Mouse (Mus musculus) bone marrow macrophage, adult 2 months (primary cell): ENCODE results near the gene Ndst2. TPM values are rescaled to one million over a fixed set of nuclear protein-coding genes. Genes with fewer than 3 reads are reported as not detected.

Source experiments
- H3K27ac ChIP-seq: 2 replicates; pipeline ENCODE4 v1.5.1; 2012; ENCODE audit warnings: low read depth, low read length; ENCODE audit not compliant: insufficient read depth
- H3K4me1 ChIP-seq: 2 replicates; pipeline ENCODE4 v1.6.1; 2012; ENCODE audit warnings: low read length; ENCODE audit not compliant: control insufficient read depth, insufficient read depth
- H3K4me3 ChIP-seq: 2 replicates; pipeline ENCODE4 v1.5.1; 2012; ENCODE audit warnings: mild to moderate bottlenecking, low read length, moderate library complexity; ENCODE audit not compliant: insufficient read depth
- CTCF ChIP-seq: IDR thresholded peaks from 2 replicates; pipeline ENCODE4 v1.5.1; 2012; ENCODE audit warnings: low read depth, mild to moderate bottlenecking, low read length, moderate library complexity
- POLR2A ChIP-seq: IDR thresholded peaks from 2 replicates; pipeline ENCODE4 v1.6.1; 2012; ENCODE audit warnings: mild to moderate bottlenecking, low read depth, low read length, borderline replicate concordance
- polyA plus RNA-seq: library from polyadenylated mRNA; stranded (reverse); fragments of >200 nt; gene quantifications from 2 replicates; pipeline ENCODE4 v1.2.4, GENCODE M21; 2012; ENCODE audit not compliant: missing spikeins, insufficient read depth, insufficient read length

The Ndst2 gene
- polyA plus RNA-seq, 1 experiment: 60.1 TPM

DNA sequence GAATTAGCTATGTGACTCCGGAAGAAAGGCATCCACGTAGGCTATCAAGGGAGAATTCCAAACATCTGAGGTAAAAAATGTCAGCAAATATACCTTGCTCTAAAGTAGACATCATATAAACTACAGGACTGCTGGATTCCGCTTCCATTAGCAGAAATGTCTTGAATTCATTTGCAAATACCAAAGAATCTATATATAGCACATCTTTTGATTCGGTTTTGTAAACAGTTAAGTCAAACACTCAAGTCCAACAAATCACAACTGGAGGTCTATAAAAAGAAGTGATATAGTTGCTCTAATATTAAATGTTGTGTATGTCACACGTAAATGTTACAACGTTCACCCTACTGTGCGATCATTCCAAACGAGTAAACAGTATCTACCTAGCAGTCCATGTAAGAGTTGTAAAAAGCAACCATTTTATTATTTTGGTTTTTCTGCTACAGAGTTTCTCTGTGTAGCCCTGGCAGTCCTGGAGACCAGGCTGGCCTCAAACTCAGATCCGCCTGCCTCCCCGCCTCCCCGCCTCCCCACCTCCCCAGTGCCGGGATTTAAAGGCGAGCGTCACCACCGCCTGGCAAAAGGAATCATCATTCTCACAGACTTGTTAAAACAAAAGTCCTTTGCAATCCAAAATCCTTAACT, 32.1 kb downstream of the Ndst2 start:
- peak overlapping the region; percentile 93 for H3K4me3 ChIP-seq
- peaks cover 26% of the 10 kb centered on the region for H3K4me1 ChIP-seq
- TF ChIP-seq CTCF: no peak
- TF ChIP-seq POLR2A: no peak
- peak overlapping the region; percentile 68 for H3K27ac ChIP-seq

DNA sequence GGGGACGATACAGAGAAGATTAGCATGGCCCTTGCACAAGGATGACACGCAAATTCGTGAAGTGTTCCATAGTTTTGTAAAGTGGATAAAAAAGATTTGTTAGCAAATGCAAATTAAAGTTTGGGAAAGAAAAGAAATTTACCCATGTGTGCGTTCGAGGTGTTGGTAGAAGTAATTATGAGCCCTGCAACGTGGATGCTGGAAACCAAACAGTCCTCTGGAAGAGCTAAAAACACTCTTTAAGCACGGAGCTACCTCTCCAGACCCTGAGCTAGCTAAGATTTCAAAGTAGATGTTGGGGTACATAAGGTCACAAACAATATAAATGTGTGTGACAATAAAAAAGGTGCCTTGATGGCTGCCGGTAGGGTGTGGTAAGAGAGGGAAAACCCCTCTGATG, 32.8 kb downstream of the Ndst2 start:
- H3K4me1 ChIP-seq: peaks cover 30% of the 10 kb centered on the region

DNA sequence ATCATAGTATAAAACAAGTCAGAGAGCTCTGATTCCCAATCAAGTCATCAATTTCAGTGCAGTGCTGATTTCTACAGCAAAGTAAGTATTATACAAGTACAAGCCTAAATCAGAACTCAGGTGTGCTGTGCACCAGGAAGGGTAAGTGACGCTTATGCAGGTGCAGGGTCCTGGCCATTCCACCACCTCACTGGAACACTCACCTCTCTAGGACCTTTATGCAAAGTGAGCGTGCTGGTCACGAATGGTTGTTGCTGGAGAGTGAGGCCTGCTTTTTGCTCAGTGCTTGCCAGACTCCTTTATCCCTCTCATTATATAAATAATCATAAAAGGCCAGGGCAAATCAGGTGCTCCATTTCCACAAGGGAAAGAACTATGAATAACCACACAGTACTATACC, 34.0 kb downstream of the Ndst2 start:
- H3K27ac ChIP-seq: no peak overlapping the region
- no peak overlapping the region for H3K4me3 ChIP-seq
- TF ChIP-seq CTCF: no peak
- no peak for TF ChIP-seq POLR2A
- peaks cover 36% of the 10 kb centered on the region for H3K4me1 ChIP-seq

More for the DNA sequence above, 32.8 kb downstream of the Ndst2 start:
- TF ChIP-seq CTCF: no peak
- TF ChIP-seq POLR2A: no peak
- Histone ChIP-seq H3K27ac (no peak overlapping the region), H3K4me3 (peak overlapping the region; percentile 93)

DNA sequence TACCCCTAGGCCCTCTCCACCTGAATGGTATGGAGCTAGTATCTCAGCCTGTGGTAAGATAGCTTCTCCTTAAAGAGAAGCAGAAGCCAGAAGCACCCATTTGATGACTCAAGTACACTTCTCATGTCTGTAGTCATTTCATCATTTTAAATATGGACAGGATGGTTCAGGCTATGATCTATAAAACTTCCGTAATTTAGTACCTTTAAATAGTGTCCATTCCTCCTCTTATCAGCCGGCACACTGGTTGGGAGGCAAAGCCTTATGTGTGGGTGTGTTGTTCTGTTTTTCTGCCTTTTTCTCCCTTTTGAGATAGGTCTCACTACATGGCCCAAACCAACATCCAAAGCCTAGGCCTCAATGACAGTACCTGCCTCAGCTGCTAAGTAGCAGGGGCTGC, 35.8 kb downstream of the Ndst2 start:
- Histone ChIP-seq H3K27ac (no peak overlapping the region), H3K4me3 (no peak overlapping the region), H3K4me1 (peaks cover 41% of the 10 kb centered on the region)
- TF ChIP-seq CTCF (no peak), POLR2A (no peak)

DNA sequence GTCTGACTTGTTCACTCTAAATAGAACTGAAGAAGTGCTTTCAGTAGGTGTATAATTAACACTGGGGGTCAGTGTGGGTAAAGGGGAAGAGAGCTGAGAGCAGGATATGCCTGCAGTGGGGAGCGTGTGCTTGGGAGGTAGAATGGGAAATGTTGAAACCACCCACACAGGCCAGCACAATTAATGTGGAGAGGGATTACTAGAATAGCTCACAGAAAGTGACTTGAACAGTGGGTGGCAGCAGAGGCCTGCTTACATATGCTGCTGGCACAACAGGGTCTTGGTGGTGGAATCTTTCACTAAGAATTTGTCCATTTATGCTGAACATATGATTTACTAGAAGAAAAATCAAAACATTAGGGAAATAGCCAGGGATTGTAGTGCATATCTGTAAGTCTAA, 37.4 kb downstream of the Ndst2 start:
- Histone ChIP-seq H3K4me3 (no peak overlapping the region), H3K4me1 (peaks cover 41% of the 10 kb centered on the region), H3K27ac (no peak overlapping the region)
- TF ChIP-seq CTCF (peak; percentile 33; the same call in 1 of the 2 replicates), POLR2A (no peak)

DNA sequence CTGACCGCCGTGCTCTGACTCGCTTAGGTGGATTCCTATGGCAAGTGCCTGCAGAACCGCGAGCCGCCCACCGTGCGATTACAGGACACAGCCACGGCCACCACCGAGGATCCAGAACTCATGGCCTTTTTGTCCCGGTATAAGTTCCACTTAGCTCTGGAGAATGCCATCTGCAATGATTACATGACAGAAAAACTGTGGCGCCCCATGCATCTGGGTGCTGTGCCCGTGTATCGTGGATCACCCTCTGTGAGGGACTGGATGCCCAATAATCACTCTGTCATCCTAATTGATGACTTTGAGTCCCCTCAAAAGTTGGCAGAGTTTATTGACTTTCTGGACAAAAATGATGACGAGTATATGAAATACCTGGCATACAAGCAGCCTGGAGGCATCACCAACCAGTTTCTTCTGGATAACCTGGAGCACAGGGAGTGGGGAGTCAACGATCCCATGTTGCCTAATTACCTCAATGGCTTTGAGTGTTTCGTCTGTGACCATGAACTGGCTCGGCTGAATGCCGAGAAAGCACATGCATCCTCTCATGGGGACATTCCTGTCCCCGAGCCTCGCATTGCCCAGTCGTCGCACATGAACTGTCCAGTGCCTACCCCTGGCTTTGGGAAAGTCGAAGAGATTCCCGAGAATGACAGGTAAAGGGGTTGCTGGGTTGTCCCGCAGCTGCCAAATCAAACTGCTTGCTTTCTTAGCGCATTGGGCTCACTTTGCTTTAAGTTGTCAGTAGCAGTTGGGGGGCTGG, 38.4 kb downstream of the Ndst2 start:
- Histone ChIP-seq H3K4me3 (peak overlapping the region; percentile 74), H3K27ac (no peak overlapping the region), H3K4me1 (peaks cover 35% of the 10 kb centered on the region)
- TF ChIP-seq POLR2A: no peak
- TF ChIP-seq CTCF: no peak

DNA sequence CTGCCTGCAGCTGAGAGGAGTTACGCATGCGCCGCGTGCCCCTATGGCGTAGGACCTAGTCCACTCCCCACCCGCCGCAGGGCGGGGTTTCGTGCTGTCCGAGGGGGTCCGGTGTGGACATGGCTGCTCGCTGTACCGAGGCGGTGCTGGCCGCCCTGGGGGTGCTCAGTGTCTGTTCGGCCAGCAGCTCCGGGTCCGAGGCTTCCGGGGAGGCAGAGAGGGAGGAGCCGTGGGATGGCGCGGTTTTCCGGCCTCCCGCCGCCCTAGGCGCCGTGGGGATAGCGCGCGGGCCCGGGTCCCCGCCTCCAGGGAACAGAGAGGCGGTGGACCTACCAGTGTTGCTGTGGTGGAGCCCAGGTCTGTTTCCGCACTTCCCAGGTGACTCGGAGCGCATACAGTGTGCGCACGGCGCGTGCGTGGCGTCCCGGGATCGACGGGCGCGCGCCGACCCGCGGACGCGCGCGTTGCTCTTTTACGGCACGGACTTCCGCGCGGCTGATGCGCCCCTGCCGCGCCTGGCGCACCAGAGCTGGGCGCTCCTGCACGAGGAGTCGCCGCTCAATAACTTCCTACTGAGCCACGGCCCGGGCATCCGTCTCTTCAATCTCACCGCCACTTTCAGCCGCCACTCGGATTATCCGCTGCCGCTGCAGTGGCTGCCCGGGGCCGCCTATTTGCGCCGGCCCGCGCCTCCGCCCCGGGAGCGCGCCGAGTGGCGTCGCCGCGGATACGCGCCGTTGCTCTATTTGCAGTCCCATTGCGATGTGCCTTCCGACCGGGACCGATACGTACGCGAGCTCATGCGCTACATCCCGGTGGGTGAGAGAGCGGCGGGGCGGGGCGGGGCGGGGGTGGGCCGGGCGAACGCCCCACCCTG, 39.2 kb downstream of the Ndst2 start, which contains the start of gene Fut11:
Gene Fut11, plus strand, starts transcription at position 85 of the 877 bp plus-strand sequence.
- peak within 1 kb of the TSS; percentile 74 for H3K4me3 ChIP-seq
- TF ChIP-seq CTCF (no peak), POLR2A (no peak)
- H3K27ac ChIP-seq: peak within 1 kb of the TSS; percentile 73
- peaks cover 33% of the 10 kb centered on the region for H3K4me1 ChIP-seq

DNA sequence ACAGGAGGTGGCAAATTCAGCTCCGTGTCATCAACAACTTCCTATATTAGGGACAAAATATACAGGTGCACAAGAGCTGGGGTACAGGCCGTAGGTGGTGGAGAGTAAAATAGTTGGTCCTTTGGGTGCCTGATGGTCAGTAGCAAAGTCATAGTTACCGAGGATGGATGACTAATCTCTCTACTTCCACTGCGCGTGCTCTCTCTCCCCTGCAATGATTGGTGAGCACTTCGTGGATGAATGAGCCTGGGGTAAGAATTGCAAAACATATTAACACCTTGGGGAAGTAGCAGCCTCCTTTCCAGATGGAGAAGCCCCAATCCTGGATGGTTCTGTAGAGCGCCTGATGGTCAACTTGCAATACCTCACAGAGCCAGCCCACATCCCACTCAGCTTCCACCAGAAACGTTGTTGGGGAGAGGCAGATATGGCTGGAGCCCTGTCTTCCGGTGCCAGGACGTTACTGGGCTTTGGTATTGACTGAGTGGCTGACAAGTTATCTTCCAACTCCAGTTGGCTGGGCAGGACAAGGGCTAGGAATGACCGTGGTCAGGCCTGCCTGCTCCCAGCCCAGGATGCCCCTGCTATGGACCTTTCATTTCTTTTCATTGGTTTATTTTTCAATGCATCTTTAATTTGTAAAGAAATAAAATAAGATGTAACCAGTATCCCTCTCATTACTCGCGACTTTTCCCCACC, 40.0 kb downstream of the Ndst2 start:
- peak overlapping the region; percentile 74 for H3K4me3 ChIP-seq
- TF ChIP-seq POLR2A (no peak), CTCF (no peak)
- no peak overlapping the region for H3K27ac ChIP-seq
- H3K4me1 ChIP-seq: peaks cover 33% of the 10 kb centered on the region

DNA sequence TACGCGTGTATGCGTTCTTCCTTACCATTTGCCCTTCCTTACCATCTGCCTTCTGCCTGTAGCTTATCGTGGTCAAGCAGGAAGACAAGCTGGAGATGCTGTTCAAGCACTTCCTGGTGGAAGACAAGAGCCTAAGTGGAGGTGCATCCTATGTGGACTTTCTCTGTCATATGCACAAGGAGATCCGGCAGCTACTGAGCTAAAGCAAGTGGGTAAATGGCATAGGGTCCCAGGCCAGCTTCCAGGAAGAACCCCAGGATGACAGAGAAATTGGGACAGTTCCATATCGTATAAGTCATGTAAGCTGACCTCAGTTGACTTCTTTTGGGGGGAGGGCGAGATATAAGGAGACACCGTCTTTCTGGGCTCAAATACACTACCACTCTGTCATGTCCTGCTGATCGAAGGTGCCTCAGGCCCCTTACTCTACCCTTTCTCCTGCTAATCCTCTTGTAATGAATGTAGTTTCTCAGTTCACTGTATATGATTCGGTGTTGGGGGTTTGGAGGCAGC, 40.7 kb downstream of the Ndst2 start:
- peaks cover 29% of the 10 kb centered on the region for H3K4me1 ChIP-seq
- TF ChIP-seq CTCF (no peak), POLR2A (no peak)
- H3K4me3 ChIP-seq: no peak overlapping the region
- no peak overlapping the region for H3K27ac ChIP-seq
